Mouse (Mus musculus) embryonic facial prominence, embryonic 11.5 days (tissue): ENCODE measurements at regions not wholly inside any gene's neighbourhood (a gene's known extent, or its start where the extent isn't known, plus 50 kb on each side); places are given as distances from the start of the nearest gene placed in this dataset.
"Not testable (repeated sequence)": the region's sequence is repeated elsewhere in the genome, so short reads cannot be mapped to it uniquely, and the experiment has no call there.

Experiments used
- ATAC-seq: fragments of 200-750 bp; cut with Nextera tagmentation; replicated peaks from 2 replicates; pipeline ENCODE4 v1.8.0; 2017; ENCODE audit warnings: low read depth; ENCODE audit not compliant: insufficient number of reproducible peaks, low FRiP score, low TSS enrichment
- DNase-seq: peaks from one replicate; pipeline ENCODE4 v3.0.0-alpha.2; 2015; ENCODE audit warnings: low spot score
- H3K27ac ChIP-seq: fragments of 300-500 bp; sonication (generic); replicated peaks from 2 replicates; pipeline ENCODE4 v1.5.1; 2014; ENCODE audit warnings: mild to moderate bottlenecking, low read depth, low read length, control low read depth
- H3K27me3 ChIP-seq: fragments of 300-500 bp; sonication (generic); 2 replicates; pipeline ENCODE4 v1.6.1; 2014; ENCODE audit warnings: mild to moderate bottlenecking, low read length, moderate library complexity, mixed read lengths; ENCODE audit not compliant: control insufficient read depth, insufficient read depth
- H3K36me3 ChIP-seq: fragments of 300-500 bp; sonication (generic); replicated peaks from 2 replicates; pipeline ENCODE4 v1.6.1; 2014; ENCODE audit warnings: low read depth, mild to moderate bottlenecking, low read length, moderate library complexity, mixed read lengths; ENCODE audit not compliant: control insufficient read depth, insufficient read depth
- H3K4me1 ChIP-seq: fragments of 300-500 bp; sonication (generic); 2 replicates; pipeline ENCODE4 v1.6.1; 2014; ENCODE audit warnings: low read length, mixed read lengths; ENCODE audit not compliant: control insufficient read depth, insufficient read depth
- H3K4me2 ChIP-seq: fragments of 300-500 bp; sonication (generic); 2 replicates; pipeline ENCODE4 v1.6.1; 2014; ENCODE audit warnings: low read depth, mild to moderate bottlenecking, control low read depth, low read length, moderate library complexity
- H3K4me3 ChIP-seq: fragments of 300-500 bp; sonication (generic); 2 replicates; pipeline ENCODE4 v1.5.1; 2014; ENCODE audit warnings: low read depth, low read length, control low read depth
- H3K9ac ChIP-seq: fragments of 300-500 bp; sonication (generic); replicated peaks from 2 replicates; pipeline ENCODE4 v1.6.1; 2014; ENCODE audit warnings: mild to moderate bottlenecking, control low read depth, low read length
- H3K9me3 ChIP-seq: fragments of 300-500 bp; sonication (generic); replicated peaks from 2 replicates; pipeline ENCODE4 v1.6.1; 2016; ENCODE audit warnings: mild to moderate bottlenecking, low read length, inconsistent platforms, mixed read lengths; ENCODE audit not compliant: control insufficient read depth
- WGBS: fragments of 180-500 bp; shearing (Covaris S2); extraction: QIAGEN DNeasy Blood & Tissue Kit; methylation state at CpG from one replicate; pipeline ENCODE4 v1.1.7; 2014; 5-methylcytosine and 5-hydroxymethylcytosine counted together

DNA sequence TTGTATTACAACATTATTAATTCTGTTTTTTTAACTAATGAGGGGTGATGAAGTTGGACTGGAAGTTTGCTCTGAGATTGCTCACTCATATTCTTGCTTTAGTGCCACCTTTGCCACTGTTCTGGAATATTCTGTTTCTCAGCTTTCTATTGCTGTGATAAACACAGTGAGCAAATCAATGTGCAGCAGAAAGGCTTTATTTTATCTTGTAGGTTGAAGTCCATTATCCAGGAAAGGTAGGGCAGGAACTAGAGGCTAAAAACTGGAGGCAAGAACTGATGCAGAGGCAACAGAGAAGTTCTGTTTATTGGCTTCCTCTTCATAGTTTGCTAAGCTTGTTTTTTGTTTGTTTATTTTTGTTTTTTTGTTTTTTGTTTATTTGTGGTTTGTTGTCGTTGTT, 576.4 kb downstream of the Epha7 start:
- no peak overlapping the region for H3K27ac ChIP-seq
- no peaks in the 10 kb centered on the region for H3K4me1 ChIP-seq
- no peak overlapping the region for H3K4me3 ChIP-seq
- DNase-seq (no peak), ATAC-seq (no peak)
- no peak overlapping the region for H3K9ac ChIP-seq
- H3K27me3 ChIP-seq = no peaks in the 10 kb centered on the region
- H3K4me2 ChIP-seq = no peak overlapping the region
- WGBS = 86% methylated on average over 1 of the region's 1 CpGs
- H3K36me3 ChIP-seq = no peaks in the 10 kb centered on the region
- H3K9me3 ChIP-seq = no peaks in the 10 kb centered on the region

DNA sequence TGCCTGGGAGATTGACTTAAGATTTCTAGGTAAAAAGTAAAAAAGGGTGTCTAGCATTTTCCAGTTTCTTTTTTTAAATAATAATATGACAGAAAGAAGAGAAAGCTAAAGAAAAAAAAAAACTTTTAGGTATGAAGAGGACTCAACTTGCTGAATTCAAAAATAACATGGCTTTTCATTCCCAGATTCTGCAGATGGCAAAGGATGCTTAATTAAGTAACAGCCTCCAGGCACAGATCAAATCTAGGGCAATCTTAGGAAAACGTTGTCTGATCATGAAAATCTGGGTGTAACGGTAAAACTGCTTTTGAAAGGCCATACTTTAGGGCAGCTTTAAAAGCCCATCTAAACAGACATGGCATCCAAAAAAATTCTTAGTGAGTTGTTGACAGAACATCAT, 577.4 kb downstream of the Epha7 start:
- no peak for ATAC-seq
- no peak for DNase-seq
- no peaks in the 10 kb centered on the region for H3K36me3 ChIP-seq
- no peak overlapping the region for H3K4me2 ChIP-seq
- no peak overlapping the region for H3K4me3 ChIP-seq
- H3K27me3 ChIP-seq = no peaks in the 10 kb centered on the region
- no peak overlapping the region for H3K27ac ChIP-seq
- no peak overlapping the region for H3K9ac ChIP-seq
- 35% methylated on average over 2 of the region's 2 CpGs for WGBS
- no peaks in the 10 kb centered on the region for H3K4me1 ChIP-seq
- H3K9me3 ChIP-seq = no peaks in the 10 kb centered on the region

DNA sequence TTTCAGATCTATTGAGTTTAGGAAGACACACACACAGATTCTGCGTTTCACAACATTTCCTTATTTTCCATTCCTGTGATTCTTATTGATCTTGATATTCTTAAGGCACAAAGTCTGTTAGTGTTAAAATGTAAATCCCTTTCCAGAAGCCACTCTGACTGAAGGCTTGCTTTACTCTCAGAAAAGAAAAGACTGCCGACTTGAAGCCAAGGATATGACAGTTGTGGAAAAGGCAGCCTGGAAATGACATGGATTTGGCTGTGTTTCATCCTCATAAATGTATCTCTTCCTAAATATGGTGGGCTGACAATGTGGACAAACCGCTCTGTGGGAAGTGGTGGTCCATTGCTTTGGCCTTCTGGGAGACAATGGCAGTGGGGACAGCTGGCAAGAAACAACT, 589.2 kb downstream of the Epha7 start:
- H3K9me3 ChIP-seq = no peaks in the 10 kb centered on the region
- no peaks in the 10 kb centered on the region for H3K27me3 ChIP-seq
- H3K4me3 ChIP-seq = no peak overlapping the region
- no peaks in the 10 kb centered on the region for H3K36me3 ChIP-seq
- H3K4me2 ChIP-seq = no peak overlapping the region
- WGBS = 92% methylated on average over 3 of the region's 3 CpGs
- H3K27ac ChIP-seq = no peak overlapping the region
- ATAC-seq (no peak), DNase-seq (no peak)
- H3K9ac ChIP-seq = no peak overlapping the region
- no peaks in the 10 kb centered on the region for H3K4me1 ChIP-seq

DNA sequence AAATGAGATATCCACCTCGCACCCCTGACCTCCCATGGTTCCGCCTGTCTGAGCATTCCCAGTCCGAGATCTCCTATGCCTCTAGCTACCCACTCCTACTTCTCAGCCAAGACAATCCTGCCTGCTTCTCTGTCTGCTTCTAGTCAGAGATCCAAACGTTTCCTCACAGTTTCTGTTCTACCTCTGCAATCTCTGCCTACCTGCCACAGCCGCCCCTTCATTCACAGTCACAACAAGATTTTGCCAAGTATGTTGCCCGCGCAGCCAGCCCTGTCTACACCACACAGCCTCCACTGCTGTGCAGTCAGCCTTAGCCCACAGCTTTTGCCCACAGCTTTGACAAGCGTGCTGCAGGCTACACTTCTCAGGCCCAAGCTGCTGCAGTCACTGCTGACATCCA, 601.7 kb downstream of the Epha7 start:
- Histone ChIP-seq H3K27ac (no peak overlapping the region), H3K9me3 (no peaks in the 10 kb centered on the region), H3K4me2 (no peak overlapping the region), H3K4me3 (no peak overlapping the region), H3K9ac (no peak overlapping the region), H3K36me3 (no peaks in the 10 kb centered on the region), H3K27me3 (no peaks in the 10 kb centered on the region), H3K4me1 (no peaks in the 10 kb centered on the region)
- WGBS = 90% methylated on average over 8 of the region's 8 CpGs
- DNase-seq (no peak), ATAC-seq (no peak)

DNA sequence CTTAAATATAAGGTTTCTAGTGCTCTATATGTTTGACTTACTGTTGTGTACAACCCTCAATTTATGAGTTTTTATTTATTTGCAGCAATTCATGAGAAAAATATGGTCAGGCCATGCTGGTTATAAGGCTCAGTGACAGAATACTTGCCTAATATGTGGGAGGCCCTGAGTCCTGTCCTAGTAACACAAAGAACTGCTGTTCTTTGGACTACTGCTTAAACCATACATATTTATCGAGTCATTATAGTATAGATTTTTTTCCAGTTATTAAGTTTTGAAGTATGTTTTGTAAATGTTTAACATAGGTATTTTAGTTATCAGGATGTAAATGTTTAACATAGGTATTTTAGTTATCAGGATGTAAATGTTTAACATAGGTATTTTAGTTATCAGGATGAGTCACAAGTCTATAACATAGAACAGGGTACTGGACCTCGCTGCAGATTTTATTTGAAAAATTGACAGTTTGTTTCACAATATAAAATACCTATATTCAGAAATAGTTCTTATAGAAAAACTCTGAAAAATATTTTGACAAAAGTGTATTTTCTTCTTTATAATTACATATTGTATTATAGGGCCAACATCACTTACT, 607.4 kb downstream of the Epha7 start:
- no peak overlapping the region for H3K9ac ChIP-seq

DNA sequence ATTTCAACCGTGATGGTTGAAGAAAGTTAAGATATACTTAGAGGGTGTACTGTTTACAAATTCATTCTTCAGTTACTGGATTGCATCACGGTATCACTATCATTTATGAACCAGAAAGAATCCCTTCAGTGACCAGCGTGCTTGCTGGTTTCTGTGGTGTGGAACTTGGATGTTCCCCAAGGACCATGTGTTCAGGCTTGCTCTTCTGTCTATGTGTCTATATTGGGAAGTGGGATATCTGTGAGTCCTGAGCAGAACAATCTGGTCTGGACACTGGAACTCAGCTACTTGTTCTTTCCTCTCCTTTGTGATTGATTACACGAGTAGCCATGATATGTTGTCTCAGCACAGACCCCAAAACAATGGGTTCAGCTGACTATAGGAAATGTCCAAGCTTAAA, 618.6 kb downstream of the Epha7 start:
- not testable (repeated sequence) for H3K9me3 ChIP-seq, H3K36me3 ChIP-seq, DNase-seq, H3K4me2 ChIP-seq, H3K27ac ChIP-seq, H3K4me3 ChIP-seq, ATAC-seq, H3K4me1 ChIP-seq, H3K27me3 ChIP-seq, H3K9ac ChIP-seq
- WGBS = 83% methylated on average over 4 of the region's 4 CpGs

More for the DNA sequence above, 607.4 kb downstream of the Epha7 start:
- Histone ChIP-seq H3K4me3 (no peak overlapping the region), H3K27me3 (no peaks in the 10 kb centered on the region), H3K4me1 (no peaks in the 10 kb centered on the region), H3K27ac (no peak overlapping the region), H3K4me2 (no peak overlapping the region), H3K36me3 (no peaks in the 10 kb centered on the region), H3K9me3 (no peaks in the 10 kb centered on the region)
- no peak for DNase-seq
- no peak for ATAC-seq
- WGBS = 92% methylated on average over 2 of the region's 2 CpGs

DNA sequence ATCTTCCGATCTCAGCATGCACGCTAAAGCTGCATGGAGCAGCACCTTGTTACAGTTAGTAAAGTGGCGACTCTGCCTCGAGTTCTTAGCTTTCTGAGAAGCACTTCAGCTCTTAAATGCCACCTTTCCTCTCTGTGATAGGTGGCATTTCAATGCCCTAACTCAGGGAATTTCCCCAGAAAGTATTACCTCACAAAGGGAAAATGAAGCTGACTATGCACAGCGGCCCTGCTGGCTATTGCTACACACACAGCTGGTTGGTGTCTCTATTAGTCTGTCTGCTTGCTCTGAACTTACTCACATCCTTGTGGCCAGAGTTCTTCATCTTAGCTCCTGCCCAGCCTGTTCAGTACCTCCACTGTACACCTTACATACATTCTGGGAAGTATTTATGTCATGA, 650.4 kb downstream of the Epha7 start:
- Histone ChIP-seq H3K9ac (no peak overlapping the region), H3K4me2 (no peak overlapping the region), H3K27ac (no peak overlapping the region), H3K4me3 (no peak overlapping the region), H3K36me3 (no peaks in the 10 kb centered on the region), H3K27me3 (no peaks in the 10 kb centered on the region), H3K9me3 (no peaks in the 10 kb centered on the region), H3K4me1 (no peaks in the 10 kb centered on the region)
- DNase-seq (peak; percentile 1), ATAC-seq (no peak)
- 81% methylated on average over 5 of the region's 5 CpGs for WGBS

DNA sequence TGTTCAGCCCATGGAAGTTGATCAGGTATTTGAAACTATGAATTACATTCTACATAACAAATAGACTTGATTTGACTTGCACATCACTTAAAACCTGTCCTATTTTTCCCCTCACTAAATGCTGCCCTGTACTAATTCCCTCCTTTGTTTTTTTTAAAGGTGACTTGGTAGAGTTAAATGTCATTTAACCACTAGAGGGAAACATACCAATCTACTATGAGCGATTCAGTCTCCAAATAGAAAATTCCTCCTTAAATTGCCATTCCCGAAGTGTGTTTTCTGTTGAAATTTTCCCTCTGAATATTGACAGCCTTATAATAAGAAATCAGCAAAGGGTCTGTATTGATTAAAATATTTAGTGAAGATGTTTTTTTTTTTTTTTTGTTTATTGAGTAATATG, 653.4 kb downstream of the Epha7 start:
- Histone ChIP-seq H3K4me1 (no peaks in the 10 kb centered on the region), H3K36me3 (no peaks in the 10 kb centered on the region), H3K27me3 (no peaks in the 10 kb centered on the region), H3K4me2 (no peak overlapping the region), H3K27ac (no peak overlapping the region), H3K9me3 (no peaks in the 10 kb centered on the region), H3K4me3 (no peak overlapping the region), H3K9ac (no peak overlapping the region)
- no peak for ATAC-seq
- 54% methylated on average over 2 of the region's 2 CpGs for WGBS
- DNase-seq = peak; percentile 27
